Mouse (Mus musculus) CH12.LX (cell line): Measurements from ENCODE around the gene Prr5. TPM values are rescaled to one million over a fixed set of nuclear protein-coding genes. Genes with fewer than 3 reads are reported as not detected.

ENCODE experiments used
- DNase-seq: peaks from one replicate; pipeline ENCODE4 v3.0.0-alpha.2; 2013; ENCODE audit errors: extremely low read depth
- H3K27ac ChIP-seq: 2 replicates; pipeline ENCODE4 v1.5.1; 2012; ENCODE audit warnings: low read depth, mild to moderate bottlenecking, control low read depth, moderate library complexity; ENCODE audit not compliant: insufficient read depth
- H3K27me3 ChIP-seq: replicated peaks from 2 replicates; pipeline ENCODE3; 2012; ENCODE audit warnings: inconsistent platforms
- H3K36me3 ChIP-seq, 2 experiments: replicated peaks in 1 of 2; 2 replicates each; pipeline versions ENCODE3 to v1.6.1; 2012; ENCODE audit warnings: inconsistent platforms in 1 of 2, low read length in 1 of 2, mild to moderate bottlenecking in 1 of 2, mixed read lengths in 1 of 2, moderate library complexity in 1 of 2; ENCODE audit not compliant: control insufficient read depth in 1 of 2, insufficient read depth in 1 of 2
- H3K4me1 ChIP-seq, 2 experiments: 2 replicates each; pipeline ENCODE4 v1.6.1; 2012; ENCODE audit warnings: inconsistent platforms in 1 of 2, moderate library complexity in 1 of 2; ENCODE audit not compliant: insufficient read depth in 2 of 2, control insufficient read depth in 1 of 2
- H3K4me2 ChIP-seq: 2 replicates; pipeline ENCODE4 v1.6.1; 2012; ENCODE audit warnings: low read depth, mild to moderate bottlenecking, control low read depth; ENCODE audit not compliant: poor library complexity, insufficient read depth, severe bottlenecking
- H3K4me3 ChIP-seq, 3 experiments: fragments of 150-350 bp in 1 of 3; sonication (generic) in 1 of 3; replicated peaks in 1 of 3; 2 replicates each; pipeline versions ENCODE3 to v1.5.1; 2011 to 2012; ENCODE audit warnings: low read depth in 2 of 3, low read length in 2 of 3, mild to moderate bottlenecking in 2 of 3, moderate library complexity in 2 of 3, control low read depth in 1 of 3, improper control_type of control experiment in 1 of 3, inconsistent platforms in 1 of 3, mixed read lengths in 1 of 3; ENCODE audit not compliant: poor library complexity in 1 of 3
- H3K79me2 ChIP-seq: replicated peaks from 2 replicates; pipeline ENCODE4 v1.6.1; 2012; ENCODE audit warnings: mild to moderate bottlenecking, moderate library complexity; ENCODE audit not compliant: control insufficient read depth, poor library complexity, insufficient read depth, severe bottlenecking; ENCODE audit errors: extremely low read depth
- H3K9ac ChIP-seq: 2 replicates; pipeline ENCODE4 v1.6.1; 2012; ENCODE audit warnings: low read depth, mild to moderate bottlenecking, control low read depth, moderate library complexity; ENCODE audit not compliant: insufficient read depth
- H3K9me3 ChIP-seq: replicated peaks from 2 replicates; pipeline ENCODE3; 2012; ENCODE audit warnings: low read length, inconsistent platforms, mixed read lengths
- CHD1 ChIP-seq: IDR thresholded peaks from 2 replicates; pipeline ENCODE4 v1.6.1; 2012; ENCODE audit warnings: low read depth, low read length, improper control_type of control experiment, inconsistent platforms
- CTCF ChIP-seq, 2 experiments: IDR thresholded peaks in 1 of 2; conservative IDR thresholded peaks in 1 of 2; 2 replicates each; pipeline ENCODE4 v1.5.1; 2011 to 2012; ENCODE audit warnings: low read depth in 2 of 2, low read length in 2 of 2, improper control_type of control experiment in 1 of 2, inconsistent platforms in 1 of 2, mild to moderate bottlenecking in 1 of 2, moderate library complexity in 1 of 2
- E2F4 ChIP-seq: IDR thresholded peaks from 2 replicates; pipeline ENCODE4 v1.6.1; 2011; ENCODE audit warnings: low read depth, low read length, improper control_type of control experiment; ENCODE audit not compliant: insufficient replicate concordance
- EP300 ChIP-seq: IDR thresholded peaks from 2 replicates; pipeline ENCODE4 v1.6.1; 2011; ENCODE audit warnings: low read length, improper control_type of control experiment
- ETS1 ChIP-seq: conservative IDR thresholded peaks from 2 replicates; pipeline ENCODE4 v1.6.1; 2012; ENCODE audit warnings: low read depth, mild to moderate bottlenecking, inconsistent platforms, low read length, improper control_type of control experiment, moderate library complexity
- IRF4 ChIP-seq: IDR thresholded peaks from 2 replicates; pipeline ENCODE4 v1.6.1; 2014; ENCODE audit warnings: low read depth, mild to moderate bottlenecking, inconsistent platforms, low read length, improper control_type of control experiment
- JUN ChIP-seq: IDR thresholded peaks from 2 replicates; pipeline ENCODE4 v1.6.1; 2011; ENCODE audit warnings: low read depth, mild to moderate bottlenecking, low read length, improper control_type of control experiment, moderate library complexity; ENCODE audit not compliant: insufficient read depth
- MAFK ChIP-seq: IDR thresholded peaks from 2 replicates; pipeline ENCODE4 v1.6.1; 2011; ENCODE audit warnings: low read length, improper control_type of control experiment; ENCODE audit not compliant: insufficient replicate concordance
- MAZ ChIP-seq: IDR thresholded peaks from 2 replicates; pipeline ENCODE4 v1.6.1; 2012; ENCODE audit warnings: low read depth, mild to moderate bottlenecking, inconsistent platforms, low read length, improper control_type of control experiment, moderate library complexity
- MXI1 ChIP-seq: IDR thresholded peaks from 2 replicates; pipeline ENCODE4 v1.6.1; 2011; ENCODE audit warnings: mild to moderate bottlenecking, low read depth, low read length, improper control_type of control experiment
- POLR2A ChIP-seq: IDR thresholded peaks from 2 replicates; pipeline ENCODE4 v1.6.1; 2011; ENCODE audit warnings: low read depth, mild to moderate bottlenecking, improper control_type of control experiment, low read length
- RAD21 ChIP-seq: IDR thresholded peaks from 2 replicates; pipeline ENCODE4 v1.6.1; 2011; ENCODE audit warnings: low read depth, mild to moderate bottlenecking, low read length, improper control_type of control experiment, moderate library complexity
- RCOR1 ChIP-seq: conservative IDR thresholded peaks from 2 replicates; pipeline ENCODE4 v1.6.1; 2012; ENCODE audit warnings: low read depth, mild to moderate bottlenecking, inconsistent platforms, low read length, improper control_type of control experiment
- SMC3 ChIP-seq: IDR thresholded peaks from 2 replicates; pipeline ENCODE4 v1.6.1; 2011; ENCODE audit warnings: low read depth, low read length, improper control_type of control experiment
- TCF12 ChIP-seq: IDR thresholded peaks from 2 replicates; pipeline ENCODE4 v1.6.1; 2014; ENCODE audit warnings: low read depth, mild to moderate bottlenecking, inconsistent platforms, low read length, improper control_type of control experiment
- UBTF ChIP-seq: IDR thresholded peaks from 2 replicates; pipeline ENCODE4 v1.6.1; 2012; ENCODE audit warnings: low read depth, mild to moderate bottlenecking, inconsistent platforms, low read length, improper control_type of control experiment, moderate library complexity
- USF2 ChIP-seq: conservative IDR thresholded peaks from 2 replicates; pipeline ENCODE4 v1.6.1; 2011; ENCODE audit warnings: low read depth, low read length, improper control_type of control experiment
- ZNF384 ChIP-seq: IDR thresholded peaks from 2 replicates; pipeline ENCODE4 v1.6.1; 2012; ENCODE audit warnings: low read depth, low read length, improper control_type of control experiment, inconsistent platforms
- dilution Hi-C: fragments of 300-500 bp; cut with MboI; formaldehyde crosslinking; loops from 2 replicates; pipeline ENCODE4 v1.14.3; 2020; ENCODE audit warnings: low sequenced_read_pairs; ENCODE audit not compliant: extremely low pct_unique_long_range_greater_than_20kb, extremely low pct_ligation_motif_present
- in situ Hi-C: fragments of 300-500 bp; cut with MboI; formaldehyde crosslinking; loops from 3 replicates; pipeline ENCODE4 v1.14.3; 2019; ENCODE audit warnings: low sequenced_read_pairs, low pct_ligation_motif_present, low pct_unique_long_range_greater_than_20kb, mixed read lengths
- polyA plus RNA-seq: library from polyadenylated mRNA; unstranded; fragments of >175 nt; gene quantifications from 2 replicates; pipeline ENCODE4 v1.2.1, GENCODE M21; 2012; ENCODE audit warnings: low read depth; ENCODE audit not compliant: insufficient read length
- total RNA-seq, 2 experiments: library from RNA; depleted of rRNA; stranded (reverse); fragments of 300-350 nt in 1 of 2; fragments of >200 nt in 1 of 2; gene quantifications; 2 replicates each; pipeline ENCODE4 v1.2.3; 2012 to 2014

Prr5 gene
- total and polyA plus RNA-seq, 3 experiments = 11.6 to 68.2 (median 19.7) TPM

DNA sequence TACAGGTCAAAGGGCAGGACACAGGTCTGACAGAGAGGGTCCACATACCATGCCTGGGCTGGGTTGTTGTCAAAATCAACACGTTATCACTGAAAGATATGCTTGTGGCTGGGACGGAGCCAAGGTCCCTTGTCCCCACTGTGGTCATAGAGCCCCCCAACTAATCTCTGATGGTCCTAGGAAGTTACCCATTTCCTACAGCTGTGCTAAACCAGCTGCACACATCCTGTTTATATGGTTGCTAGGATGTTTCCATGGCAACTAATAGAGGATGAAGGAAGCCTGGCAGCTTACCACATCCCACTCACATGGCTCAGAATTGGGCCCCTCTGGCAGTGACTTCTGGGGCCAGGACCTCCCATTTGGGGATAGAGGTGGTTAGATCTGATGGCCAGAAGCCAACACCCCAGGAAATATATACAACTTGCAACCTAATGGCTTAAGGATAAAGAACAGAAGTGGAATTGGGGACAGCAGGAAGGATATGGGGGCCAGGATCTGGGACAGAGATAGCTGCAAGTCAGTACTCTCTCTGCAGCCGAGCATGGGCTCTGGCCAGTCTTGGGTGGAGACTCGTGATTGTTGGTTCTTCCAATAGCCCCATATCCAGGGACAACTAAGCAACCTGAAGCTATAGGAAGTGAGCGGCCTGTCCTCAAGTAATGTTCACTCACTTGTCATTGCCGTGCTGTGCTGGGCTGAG lies 43.6 kb upstream of the Prr5 start:
- no peak overlapping the region for H3K27ac ChIP-seq
- H3K4me3 ChIP-seq = no peak overlapping the region
- DNase-seq = no peak
- H3K9me3 ChIP-seq = no peaks in the 10 kb centered on the region
- in situ Hi-C loops (no loop called here), dilution Hi-C loops (no loop called here)
- no peaks in the 10 kb centered on the region for H3K4me1 ChIP-seq
- H3K4me2 ChIP-seq = no peak overlapping the region
- H3K79me2 ChIP-seq = no peaks in the 10 kb centered on the region
- TF ChIP-seq TCF12 (no peak), UBTF (no peak), EP300 (no peak), CTCF (conservative IDR thresholded peaks at IDR 0.05 in 1 of 2, IDR thresholded peaks at IDR 0.05 in 1 of 2; ENCODE audit: low read depth in 2 of 2, low read length in 2 of 2) (no peak), POLR2A (no peak), SMC3 (no peak), ETS1 (no peak), E2F4 (no peak), MAFK (no peak)
- peaks cover 84% of the 10 kb centered on the region for H3K27me3 ChIP-seq
- no peak overlapping the region for H3K9ac ChIP-seq
- H3K36me3 ChIP-seq = no peaks in the 10 kb centered on the region

DNA sequence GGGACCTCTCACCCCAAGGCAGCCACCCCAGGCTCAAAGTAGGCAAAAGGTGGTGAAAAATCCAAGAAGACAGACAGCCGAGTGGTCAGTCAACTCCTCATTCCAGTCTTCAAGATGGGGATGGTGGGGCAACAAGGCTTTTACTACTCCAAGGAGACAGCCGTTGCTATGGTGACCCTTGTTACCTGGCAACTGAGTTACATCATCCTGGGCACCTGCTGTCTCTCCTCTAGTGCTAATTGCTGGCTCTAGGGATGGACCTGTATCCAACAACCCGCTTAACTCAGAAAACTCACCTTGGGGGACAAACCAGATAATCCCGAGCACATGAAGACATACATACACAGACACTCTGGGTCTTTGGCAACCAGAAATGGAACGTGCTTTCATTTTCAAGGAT lies 42.1 kb upstream of the Prr5 start:
- in situ Hi-C loops = no loop called here

DNA sequence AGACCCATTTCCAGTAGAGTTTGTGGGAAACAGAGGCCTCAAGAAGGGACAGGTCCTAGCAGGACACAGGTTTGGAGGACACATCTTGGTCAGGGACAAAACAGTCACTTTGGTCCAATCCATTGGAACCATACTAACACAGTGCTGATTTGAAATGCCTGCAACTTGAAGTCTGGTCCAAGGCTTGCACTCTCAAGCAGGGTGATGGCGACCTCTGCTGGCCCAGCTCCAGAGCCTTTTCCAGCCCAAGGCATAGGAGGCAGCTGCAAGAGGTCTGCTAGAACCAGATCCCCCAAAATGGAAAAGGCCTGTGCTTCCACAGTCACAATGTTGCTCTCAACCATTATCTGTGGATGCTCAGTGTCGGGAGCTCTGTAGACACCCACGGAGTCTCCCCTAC lies 39.7 kb upstream of the Prr5 start:
- TF ChIP-seq RAD21 = peak; percentile 70
- peak; percentile 64 for TF ChIP-seq SMC3
- TF ChIP-seq IRF4 = no peak
- no peak for TF ChIP-seq USF2
- peak in 1 of 2 experiments; percentile 78; a peak in 2 of 4 replicates for TF ChIP-seq CTCF (conservative IDR thresholded peaks at IDR 0.05 in 1 of 2, IDR thresholded peaks at IDR 0.05 in 1 of 2; ENCODE audit: low read depth in 2 of 2, low read length in 2 of 2)
- no peak for TF ChIP-seq RCOR1
- no peak for TF ChIP-seq E2F4
- no peak for TF ChIP-seq ZNF384
- no peak for TF ChIP-seq MXI1
- TF ChIP-seq, all 38 proteins: peak for 3
- Histone ChIP-seq H3K4me1 (no peaks in the 10 kb centered on the region), H3K27ac (no peak overlapping the region), H3K9ac (no peak overlapping the region), H3K4me3 (no peak overlapping the region), H3K4me2 (no peak overlapping the region), H3K36me3 (no peaks in the 10 kb centered on the region), H3K79me2 (no peaks in the 10 kb centered on the region), H3K27me3 (peaks cover 71% of the 10 kb centered on the region), H3K9me3 (no peaks in the 10 kb centered on the region)
- DNase-seq = peak; percentile 46
- in situ Hi-C loops (no loop called here), dilution Hi-C loops (no loop called here)

More for the DNA sequence above, 42.1 kb upstream of the Prr5 start:
- Histone ChIP-seq H3K9me3 (no peaks in the 10 kb centered on the region), H3K9ac (no peak overlapping the region), H3K27me3 (peaks cover 82% of the 10 kb centered on the region), H3K4me2 (no peak overlapping the region), H3K36me3 (no peaks in the 10 kb centered on the region), H3K27ac (no peak overlapping the region), H3K4me3 (no peak overlapping the region), H3K79me2 (no peaks in the 10 kb centered on the region), H3K4me1 (no peaks in the 10 kb centered on the region)
- no peak for DNase-seq
- dilution Hi-C loops = no loop called here
- no peak for TF ChIP-seq JUN
- no peak for TF ChIP-seq MAZ
- no peak for TF ChIP-seq EP300
- TF ChIP-seq E2F4 = no peak
- no peak for TF ChIP-seq CHD1
- TF ChIP-seq USF2 = no peak
